Mouse (Mus musculus): ENCODE data around the gene Arl3. TPM values are rescaled to one million over a fixed set of nuclear protein-coding genes. Genes with fewer than 3 reads are reported as not detected.
"Not testable (repeated sequence)": the region's sequence is repeated elsewhere in the genome, so short reads cannot be mapped to it uniquely, and the experiment has no call there.

Gene Arl3
- polyA plus RNA-seq, 1 experiment from 2014 or later, result 130 TPM

DNA sequence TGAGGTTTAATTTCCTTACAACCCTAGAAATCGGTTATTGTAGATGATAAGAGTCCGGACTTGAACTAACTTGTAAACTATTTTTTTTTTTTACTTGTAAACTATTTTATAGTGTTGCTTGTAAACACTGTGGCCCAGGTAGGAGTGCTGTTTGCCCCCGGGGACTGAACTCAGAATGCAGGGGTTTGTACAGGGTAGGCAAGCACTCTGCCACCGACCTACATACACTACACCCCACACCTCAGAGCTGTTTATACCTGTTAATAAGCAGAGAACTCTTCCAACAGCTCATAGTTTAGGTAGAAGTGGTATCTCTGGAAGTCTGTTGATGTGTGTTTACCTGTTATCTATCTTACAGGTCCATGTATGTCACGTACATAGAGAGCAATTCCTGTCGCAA is 992 bp upstream of the Arl3 start:
- H3K4me3 ChIP-seq (ENCODE audit: low read depth, low read length), result peak overlapping the region; percentile 75
- no peak for DNase-seq (ENCODE audit: low spot score)
- ATAC-seq (replicated peaks; ENCODE audit: insufficient number of reproducible peaks, low FRiP score, low TSS enrichment, low read depth), result no peak
- 45% methylated on average over 6 of the region's 6 CpGs for WGBS
- no peaks in the 10 kb centered on the region for H3K9me3 ChIP-seq (replicated peaks; ENCODE audit: control insufficient read depth, low read length)
- H3K9ac ChIP-seq (replicated peaks; ENCODE audit: low read length), result peak overlapping the region; percentile 72
- no peak overlapping the region for H3K27ac ChIP-seq (replicated peaks; ENCODE audit: low read depth, low read length)
- H3K4me2 ChIP-seq (ENCODE audit: low read depth, low read length), result peak overlapping the region; percentile 81
- no peaks in the 10 kb centered on the region for H3K4me1 ChIP-seq (ENCODE audit: control insufficient read depth, insufficient read depth, low read length)
- H3K27me3 ChIP-seq (ENCODE audit: control insufficient read depth, insufficient read depth, low read length), result no peaks in the 10 kb centered on the region
- no peaks in the 10 kb centered on the region for H3K36me3 ChIP-seq (replicated peaks; ENCODE audit: control insufficient read depth, insufficient read depth, low read depth, low read length)

DNA sequence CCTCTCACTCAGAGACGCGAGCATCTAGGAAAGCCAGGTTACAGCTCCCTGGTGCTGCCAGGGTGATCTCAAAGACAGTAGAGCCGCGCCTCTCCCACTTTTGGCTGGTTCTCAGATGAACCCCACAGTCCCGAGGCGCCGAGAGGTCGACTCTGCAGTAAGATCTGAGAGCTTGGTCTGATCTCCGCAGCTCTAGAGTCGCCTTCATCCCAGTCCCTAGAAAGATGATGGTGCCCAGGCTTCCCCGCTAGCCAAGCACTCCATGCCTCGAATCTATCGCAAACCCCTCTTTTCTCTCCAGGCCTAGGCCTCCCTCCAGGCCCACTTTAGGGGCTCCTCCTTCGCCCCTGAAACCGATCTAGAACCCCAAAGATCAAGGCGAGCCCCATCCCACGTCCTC is 450 bp downstream of the Arl3 start:
- WGBS, result 0% methylated on average over 17 of the region's 17 CpGs
- H3K36me3 ChIP-seq (replicated peaks; ENCODE audit: control insufficient read depth, insufficient read depth, low read depth, low read length), result no peaks in the 10 kb centered on the region
- H3K9ac ChIP-seq (replicated peaks; ENCODE audit: low read length), result peak overlapping the region; percentile 78
- DNase-seq (ENCODE audit: low spot score) (no peak), ATAC-seq (replicated peaks; ENCODE audit: insufficient number of reproducible peaks, low FRiP score, low TSS enrichment, low read depth) (peak; percentile 45; the same call in 1 of the 2 replicates)
- H3K4me3 ChIP-seq (ENCODE audit: low read depth, low read length), result peak overlapping the region; percentile 75
- peak overlapping the region; percentile 41; the same call in 1 of the 2 replicates for H3K27ac ChIP-seq (replicated peaks; ENCODE audit: low read depth, low read length)
- no peaks in the 10 kb centered on the region for H3K9me3 ChIP-seq (replicated peaks; ENCODE audit: control insufficient read depth, low read length)
- peak overlapping the region; percentile 70 for H3K4me2 ChIP-seq (ENCODE audit: low read depth, low read length)
- no peaks in the 10 kb centered on the region for H3K27me3 ChIP-seq (ENCODE audit: control insufficient read depth, insufficient read depth, low read length)
- H3K4me1 ChIP-seq (ENCODE audit: control insufficient read depth, insufficient read depth, low read length), result no peaks in the 10 kb centered on the region

DNA sequence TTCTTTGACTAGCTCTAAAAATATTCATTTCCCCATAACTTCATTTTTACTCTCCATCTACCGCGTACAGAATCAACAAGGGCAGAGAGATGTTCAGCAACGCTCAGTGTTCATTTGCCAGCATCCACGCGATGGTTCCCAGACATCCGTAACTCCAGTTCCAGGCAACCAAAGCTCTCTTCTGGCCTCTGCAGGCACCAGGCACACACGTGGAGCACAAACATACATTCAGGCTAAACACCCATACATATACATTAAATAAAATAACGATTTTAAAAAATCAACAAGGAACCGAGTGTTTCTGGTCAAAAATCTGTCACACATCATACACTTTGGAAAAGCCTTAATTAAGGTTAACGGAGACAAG is 1.1 kb downstream of the Arl3 start:
- H3K4me3 ChIP-seq (ENCODE audit: low read depth, low read length), result peak overlapping the region; percentile 75
- H3K27ac ChIP-seq (replicated peaks; ENCODE audit: low read depth, low read length), result peak overlapping the region; percentile 41; the same call in 1 of the 2 replicates
- no peaks in the 10 kb centered on the region for H3K9me3 ChIP-seq (replicated peaks; ENCODE audit: control insufficient read depth, low read length)
- no peaks in the 10 kb centered on the region for H3K36me3 ChIP-seq (replicated peaks; ENCODE audit: control insufficient read depth, insufficient read depth, low read depth, low read length)
- DNase-seq (ENCODE audit: low spot score) (peak; percentile 36), ATAC-seq (replicated peaks; ENCODE audit: insufficient number of reproducible peaks, low FRiP score, low TSS enrichment, low read depth) (no peak)
- H3K27me3 ChIP-seq (ENCODE audit: control insufficient read depth, insufficient read depth, low read length), result no peaks in the 10 kb centered on the region
- 18% methylated on average over 10 of the region's 10 CpGs for WGBS
- peak overlapping the region; percentile 78 for H3K9ac ChIP-seq (replicated peaks; ENCODE audit: low read length)
- peak overlapping the region; percentile 70 for H3K4me2 ChIP-seq (ENCODE audit: low read depth, low read length)
- no peaks in the 10 kb centered on the region for H3K4me1 ChIP-seq (ENCODE audit: control insufficient read depth, insufficient read depth, low read length)

DNA sequence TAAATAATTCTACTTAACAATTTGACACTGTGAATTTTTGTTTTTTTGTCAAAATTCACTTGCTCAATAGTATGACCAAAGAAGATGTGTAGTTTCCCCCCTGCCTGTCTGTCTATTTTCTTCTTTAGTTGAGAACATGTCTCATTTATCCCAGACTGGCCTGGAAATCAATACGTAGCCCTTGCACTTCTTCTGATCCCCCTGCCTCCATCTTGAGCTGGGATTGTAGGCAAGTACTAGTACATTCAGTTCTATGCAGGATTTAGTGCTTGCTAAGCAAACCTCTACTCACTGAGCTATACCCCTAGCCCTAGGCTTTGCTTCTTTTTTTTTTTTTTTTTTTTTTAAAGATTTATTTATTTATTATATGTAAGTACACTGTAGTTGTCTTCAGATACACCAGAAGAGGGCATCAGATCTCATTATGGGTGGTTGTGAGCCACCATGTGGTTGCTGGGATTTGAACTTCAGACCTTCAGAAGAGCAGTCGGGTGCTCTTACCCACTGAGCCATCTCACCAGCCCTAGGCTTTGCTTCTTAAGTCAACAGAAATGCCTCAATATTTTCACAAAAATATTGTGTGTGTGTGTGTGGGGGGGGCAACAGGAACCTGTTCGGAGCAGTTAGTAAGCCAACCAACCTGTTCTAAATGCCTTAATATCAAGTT is 1.7 kb downstream of the Arl3 start:
- not testable (repeated sequence) for H3K9me3 ChIP-seq (replicated peaks; ENCODE audit: control insufficient read depth, low read length); H3K36me3 ChIP-seq (replicated peaks; ENCODE audit: control insufficient read depth, insufficient read depth, low read depth, low read length); H3K4me3 ChIP-seq (ENCODE audit: low read depth, low read length); H3K27me3 ChIP-seq (ENCODE audit: control insufficient read depth, insufficient read depth, low read length); H3K9ac ChIP-seq (replicated peaks; ENCODE audit: low read length); DNase-seq (ENCODE audit: low spot score); ATAC-seq (replicated peaks; ENCODE audit: insufficient number of reproducible peaks, low FRiP score, low TSS enrichment, low read depth); H3K27ac ChIP-seq (replicated peaks; ENCODE audit: low read depth, low read length); H3K4me1 ChIP-seq (ENCODE audit: control insufficient read depth, insufficient read depth, low read length)
- 82% methylated on average over 3 of the region's 3 CpGs for WGBS
- peak overlapping the region; percentile 70; the same call in 1 of the 2 replicates for H3K4me2 ChIP-seq (ENCODE audit: low read depth, low read length)

DNA sequence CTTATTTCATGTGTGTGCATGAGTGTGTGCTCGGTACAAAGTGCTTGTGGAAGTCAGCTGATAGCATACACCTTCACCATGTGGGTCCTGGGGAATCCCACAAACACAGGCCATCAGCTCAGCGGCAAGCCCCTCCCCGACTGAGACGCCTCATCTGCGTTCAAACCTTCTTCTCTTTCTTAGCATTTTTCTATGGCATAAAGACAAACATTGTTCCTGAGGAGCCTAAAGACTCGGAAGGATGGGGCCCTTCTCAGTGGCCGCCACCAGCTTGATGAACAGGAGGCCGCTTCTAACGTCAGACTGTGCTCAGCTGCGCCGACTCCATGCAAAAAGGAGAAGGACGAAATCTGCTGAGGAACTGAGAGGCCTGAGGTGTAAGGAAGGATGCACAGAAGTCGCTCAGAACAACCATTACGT is 8.9 kb downstream of the Arl3 start:
- WGBS, result 79% methylated on average over 14 of the region's 14 CpGs
- ATAC-seq (replicated peaks; ENCODE audit: insufficient number of reproducible peaks, low FRiP score, low TSS enrichment, low read depth), result no peak
- H3K4me2 ChIP-seq (ENCODE audit: low read depth, low read length), result no peak overlapping the region
- no peaks in the 10 kb centered on the region for H3K4me1 ChIP-seq (ENCODE audit: control insufficient read depth, insufficient read depth, low read length)
- no peaks in the 10 kb centered on the region for H3K27me3 ChIP-seq (ENCODE audit: control insufficient read depth, insufficient read depth, low read length)
- no peak overlapping the region for H3K27ac ChIP-seq (replicated peaks; ENCODE audit: low read depth, low read length)
- no peak for DNase-seq (ENCODE audit: low spot score)
- H3K9me3 ChIP-seq (replicated peaks; ENCODE audit: control insufficient read depth, low read length), result no peaks in the 10 kb centered on the region
- no peak overlapping the region for H3K4me3 ChIP-seq (ENCODE audit: low read depth, low read length)
- no peak overlapping the region for H3K9ac ChIP-seq (replicated peaks; ENCODE audit: low read length)
- no peaks in the 10 kb centered on the region; the same call in 1 of the 2 replicates for H3K36me3 ChIP-seq (replicated peaks; ENCODE audit: control insufficient read depth, insufficient read depth, low read depth, low read length)

DNA sequence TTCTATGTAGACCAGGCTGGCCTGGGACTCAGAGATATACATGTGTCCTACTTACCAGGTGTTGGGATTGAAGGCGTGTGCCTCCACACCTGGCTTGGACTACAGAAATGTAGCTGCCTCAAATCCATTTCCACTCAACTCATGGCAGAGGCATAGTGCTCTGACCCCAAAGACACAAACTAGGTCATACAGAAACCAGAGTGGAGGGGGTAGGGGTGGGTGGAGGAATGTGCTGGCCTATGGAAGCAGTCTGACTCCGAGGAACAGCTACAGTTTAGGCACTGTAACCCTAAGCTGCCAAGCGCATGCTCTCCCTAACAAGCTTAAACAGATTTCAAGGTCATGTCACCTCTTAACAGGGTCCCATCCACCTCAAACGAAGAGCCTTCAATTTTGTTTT is 9.4 kb downstream of the Arl3 start:
- H3K4me1 ChIP-seq (ENCODE audit: control insufficient read depth, insufficient read depth, low read length), result no peaks in the 10 kb centered on the region
- H3K27ac ChIP-seq (replicated peaks; ENCODE audit: low read depth, low read length), result no peak overlapping the region
- no peaks in the 10 kb centered on the region; the same call in 1 of the 2 replicates for H3K36me3 ChIP-seq (replicated peaks; ENCODE audit: control insufficient read depth, insufficient read depth, low read depth, low read length)
- ATAC-seq (replicated peaks; ENCODE audit: insufficient number of reproducible peaks, low FRiP score, low TSS enrichment, low read depth) (no peak; the same call in 1 of the 2 replicates), DNase-seq (ENCODE audit: low spot score) (no peak)
- no peak overlapping the region for H3K9ac ChIP-seq (replicated peaks; ENCODE audit: low read length)
- no peaks in the 10 kb centered on the region for H3K27me3 ChIP-seq (ENCODE audit: control insufficient read depth, insufficient read depth, low read length)
- no peak overlapping the region for H3K4me3 ChIP-seq (ENCODE audit: low read depth, low read length)
- WGBS, result 81% methylated on average over 4 of the region's 4 CpGs
- no peak overlapping the region for H3K4me2 ChIP-seq (ENCODE audit: low read depth, low read length)
- no peaks in the 10 kb centered on the region for H3K9me3 ChIP-seq (replicated peaks; ENCODE audit: control insufficient read depth, low read length)

DNA sequence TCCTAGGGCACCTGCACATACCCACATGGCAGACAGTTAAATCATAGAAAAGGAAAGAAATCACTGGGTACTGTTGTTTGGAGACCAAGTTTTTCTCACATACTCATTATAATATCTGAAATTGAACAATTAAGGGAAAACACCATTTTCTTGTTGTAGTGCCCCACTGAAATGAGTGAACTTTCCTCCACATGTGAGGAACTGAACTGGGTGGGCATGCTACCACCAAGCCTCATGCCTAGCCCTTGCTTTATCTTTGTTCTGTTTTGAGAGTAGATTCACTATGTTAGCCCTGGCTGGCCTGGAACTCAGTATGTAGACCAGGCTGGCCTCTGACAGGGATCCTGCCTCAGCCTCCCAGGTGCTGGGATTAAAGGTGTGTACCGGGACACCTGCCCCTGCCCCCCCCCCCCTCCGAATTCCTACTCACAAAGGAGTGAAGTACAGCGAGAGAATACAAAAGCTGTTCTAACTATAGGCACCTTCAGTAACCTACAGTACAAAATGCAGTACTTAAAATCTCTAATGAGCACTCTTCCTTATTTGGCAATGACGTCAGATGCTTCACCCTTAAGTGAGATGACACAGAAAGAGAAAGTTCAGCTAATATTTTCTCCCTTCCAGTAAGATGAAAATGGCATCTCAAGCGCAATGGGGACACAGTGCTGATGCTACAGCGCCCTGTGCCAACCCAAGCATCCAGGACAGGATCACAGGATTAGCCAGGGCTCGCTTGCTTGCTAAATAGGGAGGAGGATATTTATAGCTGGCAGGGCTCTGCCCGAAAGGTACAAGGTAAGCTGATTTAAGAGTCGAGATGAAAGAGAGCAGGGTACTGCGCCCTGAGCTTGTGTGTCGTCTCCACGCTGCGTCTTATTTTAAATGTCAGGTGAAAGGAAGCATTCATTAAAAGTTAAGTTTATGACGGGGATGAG is 10.2 kb downstream of the Arl3 start:
- ATAC-seq (replicated peaks; ENCODE audit: insufficient number of reproducible peaks, low FRiP score, low TSS enrichment, low read depth) (no peak), DNase-seq (ENCODE audit: low spot score) (no peak)
- Histone ChIP-seq H3K4me2 (ENCODE audit: low read depth, low read length) (no peak overlapping the region), H3K4me3 (ENCODE audit: low read depth, low read length) (no peak overlapping the region), H3K27me3 (ENCODE audit: control insufficient read depth, insufficient read depth, low read length) (no peaks in the 10 kb centered on the region), H3K4me1 (ENCODE audit: control insufficient read depth, insufficient read depth, low read length) (no peaks in the 10 kb centered on the region), H3K9ac (replicated peaks; ENCODE audit: low read length) (no peak overlapping the region), H3K27ac (replicated peaks; ENCODE audit: low read depth, low read length) (no peak overlapping the region), H3K36me3 (replicated peaks; ENCODE audit: control insufficient read depth, insufficient read depth, low read depth, low read length) (no peaks in the 10 kb centered on the region; the same call in 1 of the 2 replicates), H3K9me3 (replicated peaks; ENCODE audit: control insufficient read depth, low read length) (no peaks in the 10 kb centered on the region)
- 91% methylated on average over 14 of the region's 14 CpGs for WGBS

DNA sequence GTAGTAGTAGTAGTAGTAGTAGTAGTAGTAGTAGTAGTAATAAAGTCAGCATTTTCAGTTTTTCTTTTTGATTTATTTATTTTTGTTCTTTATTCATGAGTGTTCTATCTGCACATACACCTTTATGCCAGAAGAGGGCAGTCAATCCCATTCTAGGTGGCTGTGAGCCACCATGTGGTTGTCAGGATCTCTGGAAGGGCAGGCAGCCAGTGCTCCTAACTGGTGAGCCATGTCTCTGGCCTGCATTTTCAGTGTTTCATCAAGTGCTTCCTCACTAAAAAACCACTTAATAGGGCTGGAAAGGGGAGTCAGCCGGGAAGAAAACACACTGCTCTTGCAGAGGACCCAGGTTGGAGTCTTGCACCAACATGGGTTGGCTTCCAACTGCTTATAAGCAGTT is 10.9 kb downstream of the Arl3 start:
- Histone ChIP-seq H3K4me3 (ENCODE audit: low read depth, low read length) (no peak overlapping the region), H3K4me1 (ENCODE audit: control insufficient read depth, insufficient read depth, low read length) (no peaks in the 10 kb centered on the region), H3K9ac (replicated peaks; ENCODE audit: low read length) (no peak overlapping the region), H3K27me3 (ENCODE audit: control insufficient read depth, insufficient read depth, low read length) (no peaks in the 10 kb centered on the region), H3K27ac (replicated peaks; ENCODE audit: low read depth, low read length) (no peak overlapping the region), H3K9me3 (replicated peaks; ENCODE audit: control insufficient read depth, low read length) (no peaks in the 10 kb centered on the region), H3K4me2 (ENCODE audit: low read depth, low read length) (no peak overlapping the region), H3K36me3 (replicated peaks; ENCODE audit: control insufficient read depth, insufficient read depth, low read depth, low read length) (no peaks in the 10 kb centered on the region; the same call in 1 of the 2 replicates)
- WGBS, result 11% methylated on average over 1 of the region's 1 CpGs
- ATAC-seq (replicated peaks; ENCODE audit: insufficient number of reproducible peaks, low FRiP score, low TSS enrichment, low read depth), result no peak
- peak; percentile 66 for DNase-seq (ENCODE audit: low spot score)

All from embryonic facial prominence, embryonic 11.5 days (tissue).